Mouse (Mus musculus) gastrocnemius, adult 2 months (tissue): ENCODE measurements around the gene Ace. TPM values are rescaled to one million over a fixed set of nuclear protein-coding genes. Genes with fewer than 3 reads are reported as not detected.

Source experiments
- DNase-seq: peaks from one replicate; pipeline ENCODE4 v3.0.0; 2022
- H3K27ac ChIP-seq: fragments of 200-600 bp; 2 replicates; pipeline ENCODE4 v1.8.1; 2022; ENCODE audit warnings: mild to moderate bottlenecking
- H3K4me3 ChIP-seq: fragments of 200-600 bp; 2 replicates; pipeline ENCODE4 v1.8.1; 2022; ENCODE audit warnings: mild to moderate bottlenecking, moderate library complexity
- CTCF ChIP-seq: fragments of 200-600 bp; IDR thresholded peaks from 2 replicates; pipeline ENCODE4 v1.8.1; 2022; ENCODE audit warnings: antibody characterized with exemption, mild to moderate bottlenecking, moderate library complexity
- intact Hi-C: fragments of 180-260 bp; cut with DNase I; formaldehyde crosslinking; loops from one replicate; pipeline ENCODE4 v1.15.1; 2025
- total RNA-seq, 2 experiments: library from RNA; stranded (reverse); gene quantifications; 2 replicates each; pipeline ENCODE4 v1.2.3; 2021

Ace gene
- total RNA-seq, 2 experiments from 2014 or later: 18.4 to 24.6 TPM

DNA sequence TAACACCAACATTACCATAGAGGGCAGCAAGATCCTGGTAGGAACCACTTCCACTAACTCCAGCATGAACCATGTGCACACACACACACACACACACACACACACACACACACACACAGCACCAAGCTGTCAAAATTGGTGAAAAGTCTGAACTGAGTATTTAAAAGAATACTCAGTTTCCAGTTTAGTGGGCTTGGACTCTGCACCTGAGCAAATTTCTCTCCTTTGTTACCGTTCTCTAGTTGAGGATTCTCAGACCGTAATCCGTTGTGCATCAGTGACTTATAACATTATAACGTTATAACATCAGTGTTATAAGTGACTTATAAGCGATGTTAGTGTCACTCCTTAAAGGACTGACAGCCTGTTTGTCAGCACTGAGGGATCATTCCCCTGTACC, 7.9 kb downstream of the Ace start:
- no peak for DNase-seq
- TF ChIP-seq CTCF: no peak
- Histone ChIP-seq H3K4me3 (no peak overlapping the region), H3K27ac (no peak overlapping the region)
- intact Hi-C loops: loop anchor here (10.0 kb wide), 1 partner anchor 49 kb away; no protein-coding TSS in a partner anchor

DNA sequence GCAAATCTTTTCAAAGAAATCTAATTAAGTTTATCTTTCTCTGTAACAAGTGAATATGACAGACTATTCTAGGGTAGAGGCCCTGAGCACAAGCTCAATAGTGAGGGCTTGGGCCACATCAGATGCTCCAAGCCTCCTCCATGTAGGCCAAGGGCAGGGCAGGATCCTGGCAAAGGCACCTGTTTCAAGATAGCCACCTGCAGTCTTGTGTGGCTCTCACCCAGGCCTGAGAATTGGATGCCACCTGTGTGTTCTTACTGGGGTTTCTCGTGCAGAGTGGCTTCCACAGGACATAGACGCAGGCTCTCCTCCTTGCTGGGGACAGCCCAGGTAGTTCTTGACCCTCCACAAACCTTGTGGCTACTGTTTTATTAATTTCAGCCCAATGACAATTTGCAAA, 10.5 kb downstream of the Ace start:
- DNase-seq: no peak
- intact Hi-C loops: loop anchor here (10.0 kb wide), 1 partner anchor 47 kb away; no protein-coding TSS in a partner anchor
- no peak overlapping the region for H3K4me3 ChIP-seq
- no peak overlapping the region for H3K27ac ChIP-seq
- TF ChIP-seq CTCF: no peak

DNA sequence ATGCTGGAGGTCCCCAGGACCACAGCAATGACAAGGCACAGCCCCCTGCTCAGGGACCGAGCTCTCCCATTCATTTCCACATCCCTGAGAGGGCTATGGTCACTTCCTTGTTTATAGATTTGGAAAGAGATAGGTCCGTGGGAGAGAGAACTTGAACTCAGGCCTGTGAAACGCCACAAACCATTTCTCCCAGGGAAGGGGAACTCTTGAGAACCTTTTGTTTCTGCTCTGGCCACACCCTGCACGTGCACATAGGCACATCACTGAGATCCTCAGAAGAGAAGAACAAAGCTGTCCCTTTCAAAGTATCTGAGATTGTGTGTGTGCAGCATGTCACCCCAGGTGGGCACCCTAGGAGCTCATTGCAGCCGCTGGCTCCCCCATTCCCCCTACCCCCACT, 10.9 kb downstream of the Ace start:
- no peak overlapping the region for H3K27ac ChIP-seq
- H3K4me3 ChIP-seq: no peak overlapping the region
- intact Hi-C loops: loop anchor here (10.0 kb wide), 1 partner anchor 46 kb away; no protein-coding TSS in a partner anchor
- DNase-seq: no peak
- no peak for TF ChIP-seq CTCF

DNA sequence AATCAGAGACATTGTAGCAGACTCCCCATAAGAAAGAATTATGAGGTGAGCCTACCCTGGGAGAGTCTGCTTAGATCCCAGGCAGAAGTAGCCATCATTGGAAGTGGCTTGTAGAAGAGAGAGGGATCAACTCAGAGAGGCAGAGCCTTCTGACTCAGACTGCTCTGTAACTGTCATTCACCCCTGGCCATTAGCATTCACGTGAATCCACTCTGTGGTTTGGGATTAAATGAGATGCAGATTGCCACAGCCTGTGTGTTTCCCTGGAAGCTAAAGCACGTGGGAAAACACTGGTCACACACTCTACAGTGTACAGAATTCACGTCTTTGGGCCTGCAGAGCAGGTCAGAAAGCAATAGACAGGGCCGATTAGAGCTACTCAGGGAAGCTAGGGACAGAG, 16.7 kb downstream of the Ace start:
- Histone ChIP-seq H3K4me3 (no peak overlapping the region), H3K27ac (no peak overlapping the region)
- TF ChIP-seq CTCF: no peak
- DNase-seq: no peak
- intact Hi-C loops: no loop called here

DNA sequence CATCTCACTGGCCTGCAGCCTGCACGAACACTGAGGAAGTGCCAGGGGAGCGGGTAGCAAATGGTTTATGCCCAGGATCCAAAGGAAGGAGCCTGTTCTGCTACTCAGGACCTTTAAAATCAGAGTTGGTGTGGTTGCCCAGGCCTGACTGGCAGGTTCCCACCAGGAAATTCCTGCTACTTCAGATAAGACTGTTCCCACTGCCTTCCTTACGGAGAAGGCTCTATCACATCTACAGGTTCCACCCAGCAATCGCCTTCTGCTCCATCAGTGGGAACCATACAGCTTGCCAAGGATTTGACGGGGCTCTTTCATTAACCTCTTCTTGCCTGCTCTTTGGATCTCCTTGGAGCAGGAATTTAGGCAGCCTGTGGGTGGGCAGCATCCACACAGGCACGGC, 19.7 kb downstream of the Ace start:
- H3K4me3 ChIP-seq: no peak overlapping the region
- intact Hi-C loops: no loop called here
- no peak for DNase-seq
- H3K27ac ChIP-seq: peak overlapping the region; percentile 31; the same call in 1 of the 2 replicates
- no peak for TF ChIP-seq CTCF

DNA sequence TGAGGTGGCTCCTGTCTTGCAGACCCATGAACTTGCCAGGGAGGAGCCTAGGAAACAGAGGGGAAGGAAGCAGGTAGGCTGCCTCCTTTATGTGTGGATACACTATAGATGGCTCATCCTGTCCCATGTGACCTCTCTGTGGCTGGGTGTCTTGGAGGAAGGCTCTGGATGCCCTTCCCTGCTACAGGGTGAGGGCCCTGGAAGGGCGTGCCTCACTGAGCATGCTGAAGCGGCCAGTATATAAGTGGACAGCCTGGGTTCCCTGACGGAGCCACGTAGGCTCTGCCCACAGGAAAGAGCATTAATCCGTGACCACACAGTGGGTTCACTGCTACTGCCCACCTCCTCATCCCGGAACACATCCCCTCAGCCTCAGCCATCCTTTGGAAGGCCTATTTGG, 21.7 kb downstream of the Ace start:
- DNase-seq: no peak
- peak overlapping the region; percentile 8; the same call in 1 of the 2 replicates for H3K27ac ChIP-seq
- TF ChIP-seq CTCF: no peak
- intact Hi-C loops: no loop called here
- H3K4me3 ChIP-seq: no peak overlapping the region

DNA sequence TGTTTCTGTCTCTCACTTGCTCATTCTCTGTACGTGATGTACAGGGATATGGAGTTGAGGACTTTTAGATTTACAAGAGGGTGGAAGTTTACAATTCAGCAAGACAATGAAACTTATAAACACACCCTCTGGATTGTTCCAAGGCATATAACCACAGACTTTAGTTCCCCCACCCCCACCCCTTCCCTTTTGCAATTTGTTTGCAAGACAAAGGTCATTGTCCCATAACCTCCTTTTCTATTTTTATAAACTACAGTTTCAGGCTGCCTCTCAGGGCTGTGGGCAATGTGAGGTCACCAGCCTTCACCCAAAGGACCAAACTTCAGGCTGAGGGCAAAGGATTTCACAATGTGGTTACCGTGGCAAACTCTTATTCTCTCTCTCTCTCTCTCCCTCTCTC, 22.5 kb downstream of the Ace start:
- TF ChIP-seq CTCF: no peak
- H3K4me3 ChIP-seq: no peak overlapping the region
- DNase-seq: no peak
- intact Hi-C loops: no loop called here
- no peak overlapping the region for H3K27ac ChIP-seq

DNA sequence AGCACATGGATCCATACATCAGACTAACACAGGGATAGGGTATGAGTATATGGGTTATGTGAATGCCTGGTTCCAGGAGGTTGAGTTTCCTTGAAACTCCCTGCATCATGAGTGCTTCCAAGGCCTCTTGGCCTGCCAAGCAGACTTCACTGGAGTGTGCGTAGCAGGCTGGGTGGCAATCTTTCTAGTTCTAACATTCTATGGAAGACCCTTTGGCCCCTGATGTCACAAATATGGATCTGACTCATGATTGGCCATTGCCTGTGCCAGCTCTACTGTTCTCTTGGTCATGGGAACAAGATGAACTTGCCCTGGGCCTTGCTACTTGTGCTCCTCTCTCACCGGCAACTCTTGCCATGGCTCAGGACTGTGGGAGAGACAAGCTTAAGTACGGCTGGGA, 26.6 kb downstream of the Ace start, which contains the start of gene Ace3:
TSS of gene Ace3 (plus strand) at position 301 of the 400 bp plus-strand sequence.
- intact Hi-C loops: no loop called here
- DNase-seq: no peak
- no peak for TF ChIP-seq CTCF
- Histone ChIP-seq H3K4me3 (no peak within 1 kb of the TSS), H3K27ac (no peak within 1 kb of the TSS)

DNA sequence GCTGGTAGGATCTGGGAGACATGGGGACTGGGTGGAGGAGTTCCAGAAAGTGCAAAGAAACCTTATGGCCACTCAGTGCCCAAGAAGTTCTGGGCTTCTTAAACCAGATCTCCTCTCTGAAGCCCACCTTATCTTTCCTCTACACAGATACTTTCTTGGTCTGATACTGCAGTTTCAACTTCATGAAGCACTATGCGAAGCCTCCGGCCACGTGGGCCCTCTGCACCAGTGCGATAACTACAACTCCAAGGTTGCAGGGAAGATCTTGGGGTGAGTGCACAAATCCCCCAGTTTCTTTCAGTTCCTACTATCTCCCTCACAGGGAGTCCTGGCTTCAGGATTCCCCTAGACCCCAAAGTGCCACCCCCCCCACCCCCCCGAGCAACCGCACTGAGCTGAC, 32.3 kb downstream of the Ace start:
- intact Hi-C loops: no loop called here
- Histone ChIP-seq H3K27ac (no peak overlapping the region), H3K4me3 (no peak overlapping the region)
- DNase-seq: no peak
- TF ChIP-seq CTCF: no peak

DNA sequence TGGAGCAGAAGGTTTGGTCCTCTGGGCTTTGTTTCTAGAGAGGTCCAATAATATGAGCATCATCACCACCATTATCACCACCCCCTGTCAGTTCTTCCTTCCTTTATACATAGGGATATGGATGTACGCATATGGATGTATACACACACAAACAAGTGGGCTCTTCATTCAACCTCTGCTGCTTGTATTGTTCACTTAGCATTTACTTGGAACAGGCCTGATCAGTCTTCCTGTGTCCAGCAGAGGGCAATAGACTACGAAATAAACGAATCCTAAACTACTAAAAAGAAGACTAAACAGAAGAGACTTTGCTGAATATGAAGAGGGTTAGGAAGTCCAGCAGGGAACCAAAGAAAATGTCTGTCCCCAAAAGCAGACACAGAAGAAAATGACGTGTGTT, 34.0 kb downstream of the Ace start:
- peak; percentile 65 for TF ChIP-seq CTCF
- no peak for DNase-seq
- intact Hi-C loops: no loop called here

DNA sequence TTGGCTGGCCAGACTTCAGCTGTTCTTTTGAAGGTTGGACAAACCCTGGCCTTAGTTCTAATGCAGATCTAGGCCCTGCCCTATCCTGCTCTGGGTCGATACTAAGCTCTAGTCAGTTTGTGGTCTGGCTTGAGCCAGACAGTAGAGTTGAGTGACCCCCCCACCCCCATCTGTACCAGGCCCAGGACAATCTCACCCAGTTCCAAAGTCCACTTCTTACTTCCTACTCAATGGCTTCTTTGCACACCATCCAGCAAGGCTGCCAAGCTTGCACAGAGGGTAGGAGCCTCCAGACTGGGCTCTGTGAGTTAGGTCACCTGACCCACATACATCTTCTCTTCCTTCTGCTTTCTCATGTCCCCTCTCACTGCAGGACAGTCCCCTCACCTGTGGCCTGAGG, 36.8 kb downstream of the Ace start:
- no peak overlapping the region for H3K4me3 ChIP-seq
- DNase-seq: no peak
- TF ChIP-seq CTCF: no peak
- intact Hi-C loops: no loop called here
- no peak overlapping the region for H3K27ac ChIP-seq

More for the DNA sequence above, 34.0 kb downstream of the Ace start:
- H3K4me3 ChIP-seq: no peak overlapping the region
- H3K27ac ChIP-seq: no peak overlapping the region

DNA sequence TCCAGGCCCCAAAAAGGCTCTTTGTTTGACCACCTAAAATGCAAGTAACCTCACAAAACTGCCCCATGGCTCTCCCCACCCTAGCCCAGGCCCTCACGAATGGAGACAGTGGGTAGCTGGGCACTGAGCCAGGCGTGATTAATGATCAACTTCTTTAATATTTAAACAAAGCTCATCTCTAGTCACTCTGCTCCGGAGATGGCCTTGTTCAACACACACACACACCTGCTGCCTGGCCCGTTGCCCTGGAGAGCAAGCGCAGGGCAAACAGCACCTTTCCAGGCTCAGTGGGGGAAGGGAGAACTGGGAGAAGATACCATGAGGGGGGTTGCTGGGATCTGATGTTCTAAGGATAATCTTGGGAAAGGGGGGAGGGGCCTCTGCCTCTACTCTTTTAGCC, 38.2 kb downstream of the Ace start:
- no peak overlapping the region for H3K4me3 ChIP-seq
- DNase-seq: no peak
- intact Hi-C loops: no loop called here
- no peak overlapping the region for H3K27ac ChIP-seq
- no peak for TF ChIP-seq CTCF

DNA sequence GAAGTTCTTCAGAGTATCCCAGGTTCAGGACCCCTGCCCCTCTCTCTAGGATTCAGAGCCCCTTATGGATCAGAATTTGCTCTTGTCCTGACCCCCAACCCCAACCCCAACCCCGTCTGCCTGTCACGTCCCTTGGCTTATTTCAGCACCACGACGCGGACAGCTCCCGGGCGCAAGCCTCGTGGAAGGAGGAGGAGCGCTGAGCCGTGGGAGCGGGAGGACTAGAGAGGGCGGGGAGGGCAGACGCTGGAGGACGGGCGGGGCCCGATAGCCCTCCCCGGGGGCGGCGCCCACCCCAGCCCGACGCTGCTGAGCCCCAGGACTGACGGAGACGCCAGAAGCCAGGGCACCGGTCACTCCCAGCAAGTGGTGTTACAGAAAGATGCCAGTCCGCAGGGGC, 40.1 kb downstream of the Ace start, which contains the start of gene Kcnh6:
TSS of gene Kcnh6 (plus strand) at position 304 of the 400 bp plus-strand sequence.
- Histone ChIP-seq H3K27ac (no peak within 1 kb of the TSS), H3K4me3 (no peak within 1 kb of the TSS)
- TF ChIP-seq CTCF: no peak
- intact Hi-C loops: no loop called here
- peak; percentile 79 for DNase-seq

DNA sequence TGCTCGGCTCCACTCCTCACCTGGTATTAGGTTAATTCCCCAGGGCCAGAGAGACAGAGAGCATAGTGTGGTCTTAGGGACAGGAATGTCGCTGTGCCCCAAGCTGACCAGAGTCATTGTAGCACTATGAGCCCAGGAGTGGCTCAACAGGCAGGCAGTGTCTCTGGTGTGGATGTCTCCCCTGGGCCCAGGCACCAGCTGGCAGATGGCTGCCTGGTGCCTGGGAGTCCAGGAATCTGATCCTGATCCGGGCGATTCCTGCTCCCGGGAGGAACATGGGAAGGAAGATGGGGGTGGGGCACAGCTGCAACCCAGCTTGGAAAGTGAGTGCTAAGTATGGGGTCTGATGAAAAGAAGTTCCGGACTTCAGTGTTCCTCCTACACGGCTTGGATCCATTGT, 45.0 kb downstream of the Ace start:
- no peak for TF ChIP-seq CTCF
- intact Hi-C loops: no loop called here

More for the DNA sequence above, 45.0 kb downstream of the Ace start:
- no peak for DNase-seq
- no peak overlapping the region for H3K27ac ChIP-seq
- no peak overlapping the region for H3K4me3 ChIP-seq
